Mouse (Mus musculus) liver, embryonic 11.5 days (tissue): ENCODE results near the gene Prps2. TPM values are rescaled to one million over a fixed set of nuclear protein-coding genes. Genes with fewer than 3 reads are reported as not detected.
"Not testable (repeated sequence)": the region's sequence is repeated elsewhere in the genome, so short reads cannot be mapped to it uniquely, and the experiment has no call there.

Source experiments
- ATAC-seq: fragments of 200-750 bp; cut with Nextera tagmentation; replicated peaks from 2 replicates; pipeline ENCODE4 v1.8.0; 2017; ENCODE audit warnings: moderate number of reproducible peaks, mild to moderate bottlenecking, moderate TSS enrichment, moderate library complexity; ENCODE audit not compliant: low FRiP score
- DNase-seq: peaks from one replicate; pipeline ENCODE4 v3.0.0-alpha.2; 2017; ENCODE audit warnings: low spot score
- H3K27ac ChIP-seq: fragments of 300-500 bp; sonication (generic); 2 replicates; pipeline ENCODE4 v1.5.1; 2014; ENCODE audit warnings: mild to moderate bottlenecking, low read depth, low read length, control low read depth
- H3K27me3 ChIP-seq: fragments of 300-500 bp; sonication (generic); replicated peaks from 2 replicates; pipeline ENCODE4 v1.6.1; 2014; ENCODE audit warnings: low read length, mixed read lengths; ENCODE audit not compliant: control insufficient read depth, insufficient read depth
- H3K36me3 ChIP-seq: fragments of 300-500 bp; sonication (generic); 2 replicates; pipeline ENCODE4 v1.6.1; 2014; ENCODE audit warnings: mild to moderate bottlenecking, low read length, moderate library complexity, mixed read lengths; ENCODE audit not compliant: control insufficient read depth, insufficient read depth
- H3K4me1 ChIP-seq: fragments of 300-500 bp; sonication (generic); replicated peaks from 2 replicates; pipeline ENCODE4 v1.6.1; 2014; ENCODE audit warnings: low read length, mixed read lengths; ENCODE audit not compliant: control insufficient read depth, insufficient read depth
- H3K4me2 ChIP-seq: fragments of 300-500 bp; sonication (generic); 2 replicates; pipeline ENCODE4 v1.6.1; 2014; ENCODE audit warnings: mild to moderate bottlenecking, control low read depth, moderate library complexity
- H3K4me3 ChIP-seq: fragments of 300-500 bp; sonication (generic); 2 replicates; pipeline ENCODE4 v1.5.1; 2014; ENCODE audit warnings: low read depth, low read length, control low read depth
- H3K9ac ChIP-seq: fragments of 300-500 bp; sonication (generic); 2 replicates; pipeline ENCODE4 v1.6.1; 2014; ENCODE audit warnings: low read depth, low read length, control low read depth
- H3K9me3 ChIP-seq: fragments of 300-500 bp; sonication (generic); 2 replicates; pipeline ENCODE4 v1.6.1; 2016; ENCODE audit warnings: low read length, inconsistent platforms, mixed read lengths; ENCODE audit not compliant: control insufficient read depth
- WGBS: fragments of 180-500 bp; shearing (Covaris S2); extraction: QIAGEN DNeasy Blood & Tissue Kit; methylation state at CpG from one replicate; pipeline ENCODE4 v1.1.7; 2014; 5-methylcytosine and 5-hydroxymethylcytosine counted together
- polyA plus RNA-seq: library from polyadenylated mRNA; unstranded; fragments of >200 nt; fragmentation: Nextera tagmentation; extraction: Ambion mirVana; gene quantifications from 2 replicates; pipeline ENCODE4 v1.2.1, GENCODE M21; 2014

Gene Prps2
- 25.2 and 25.9 TPM in 2 replicates for polyA plus RNA-seq

- 16% methylated on average over 46 of the region's 47 CpGs for WGBS
- peak within 1 kb of the TSS; percentile 71 for H3K27ac ChIP-seq
- peak within 1 kb of the TSS; percentile 64 for H3K4me2 ChIP-seq
These were observed at the start of gene Prps2 for GRCm38 (mm10) chrX:167382047-167382853. Gene Prps2 (minus strand): TSS chrX:167382749.

GRCm38 (mm10) chrX:167417654-167418053 lies 35.1 kb upstream of the Prps2 start:
- Histone ChIP-seq H3K4me3 (no peak overlapping the region), H3K27me3 (no peaks in the 10 kb centered on the region), H3K27ac (no peak overlapping the region), H3K4me1 (no peaks in the 10 kb centered on the region), H3K36me3 (no peaks in the 10 kb centered on the region), H3K4me2 (no peak overlapping the region), H3K9me3 (no peaks in the 10 kb centered on the region), H3K9ac (no peak overlapping the region)
- WGBS: 60% methylated on average over 1 of the region's 1 CpGs
- no peak for DNase-seq
- ATAC-seq: no peak

More at GRCm38 (mm10) chrX:167382047-167382853, at the start of gene Prps2:
- Histone ChIP-seq H3K4me1 (no peaks in the 10 kb centered on the region; the same call in 1 of the 2 replicates), H3K9me3 (no peaks in the 10 kb centered on the region), H3K4me3 (peak within 1 kb of the TSS; percentile 65), H3K9ac (peak within 1 kb of the TSS; percentile 76), H3K36me3 (no peaks in the 10 kb centered on the region), H3K27me3 (peaks cover 5% of the 10 kb centered on the region)
- ATAC-seq: peak; percentile 91
- peak; percentile 56 for DNase-seq

- ATAC-seq (no peak), DNase-seq (no peak)
- Histone ChIP-seq H3K36me3 (no peaks in the 10 kb centered on the region), H3K4me3 (no peak overlapping the region), H3K27ac (no peak overlapping the region), H3K4me1 (no peaks in the 10 kb centered on the region), H3K4me2 (no peak overlapping the region), H3K27me3 (peaks cover 2% of the 10 kb centered on the region; the same call in 1 of the 2 replicates), H3K9me3 (no peaks in the 10 kb centered on the region), H3K9ac (no peak overlapping the region)
- 67% methylated on average over 3 of the region's 3 CpGs for WGBS
These were observed 12.4 kb upstream of the Prps2 start for GRCm38 (mm10) chrX:167394940-167395339.

- DNase-seq: no peak
- H3K27me3 ChIP-seq: peaks cover 5% of the 10 kb centered on the region
- no peak for ATAC-seq
- H3K27ac ChIP-seq: no peak overlapping the region
- no peaks in the 10 kb centered on the region for H3K9me3 ChIP-seq
- 53% methylated on average over 1 of the region's 1 CpGs for WGBS
- H3K4me2 ChIP-seq: no peak overlapping the region
- H3K36me3 ChIP-seq: no peaks in the 10 kb centered on the region
- no peak overlapping the region for H3K4me3 ChIP-seq
- H3K9ac ChIP-seq: no peak overlapping the region
- H3K4me1 ChIP-seq: no peaks in the 10 kb centered on the region
These were observed 4.1 kb upstream of the Prps2 start for GRCm38 (mm10) chrX:167386647-167387046.

- Histone ChIP-seq H3K4me2 (peak overlapping the region; percentile 64), H3K4me1 (no peaks in the 10 kb centered on the region; the same call in 1 of the 2 replicates), H3K9ac (peak overlapping the region; percentile 76), H3K9me3 (no peaks in the 10 kb centered on the region), H3K36me3 (no peaks in the 10 kb centered on the region), H3K4me3 (peak overlapping the region; percentile 65), H3K27ac (no peak overlapping the region), H3K27me3 (peaks cover 5% of the 10 kb centered on the region)
- ATAC-seq: peak; percentile 66
- 35% methylated on average over 7 of the region's 7 CpGs for WGBS
- no peak for DNase-seq
These were observed 271 bp upstream of the Prps2 start for GRCm38 (mm10) chrX:167382854-167383186.

- Histone ChIP-seq H3K4me3 (peak overlapping the region; percentile 65), H3K27me3 (peaks cover 5% of the 10 kb centered on the region), H3K9me3 (no peaks in the 10 kb centered on the region), H3K36me3 (no peaks in the 10 kb centered on the region), H3K4me1 (no peaks in the 10 kb centered on the region; the same call in 1 of the 2 replicates), H3K4me2 (peak overlapping the region; percentile 64), H3K27ac (no peak overlapping the region), H3K9ac (peak overlapping the region; percentile 76)
- WGBS: 22% methylated on average over 18 of the region's 18 CpGs
- DNase-seq (peak; percentile 39), ATAC-seq (peak; percentile 11)
These were observed 934 bp downstream of the Prps2 start for GRCm38 (mm10) chrX:167381583-167382046.

GRCm38 (mm10) chrX:167380073-167380472 lies 2.5 kb downstream of the Prps2 start:
- H3K9me3 ChIP-seq: no peaks in the 10 kb centered on the region
- H3K4me2 ChIP-seq: no peak overlapping the region
- no peaks in the 10 kb centered on the region for H3K36me3 ChIP-seq
- no peak overlapping the region for H3K9ac ChIP-seq
- H3K4me3 ChIP-seq: no peak overlapping the region
- H3K27me3 ChIP-seq: peaks cover 5% of the 10 kb centered on the region
- ATAC-seq (no peak), DNase-seq (no peak)
- no peak overlapping the region for H3K27ac ChIP-seq
- no peaks in the 10 kb centered on the region; the same call in 1 of the 2 replicates for H3K4me1 ChIP-seq
- 47% methylated on average over 4 of the region's 4 CpGs for WGBS

GRCm38 (mm10) chrX:167361231-167361630 lies 21.3 kb downstream of the Prps2 start:
- not testable (repeated sequence) for H3K4me1 ChIP-seq, ATAC-seq, H3K9ac ChIP-seq, H3K4me2 ChIP-seq, H3K9me3 ChIP-seq, H3K27ac ChIP-seq, H3K36me3 ChIP-seq, DNase-seq, H3K27me3 ChIP-seq, H3K4me3 ChIP-seq
- WGBS: 81% methylated on average over 3 of the region's 3 CpGs

- ATAC-seq: no peak
- Histone ChIP-seq H3K4me3 (no peak overlapping the region), H3K4me1 (no peaks in the 10 kb centered on the region), H3K27me3 (peaks cover 7% of the 10 kb centered on the region; the same call in 1 of the 2 replicates), H3K9me3 (no peaks in the 10 kb centered on the region), H3K27ac (no peak overlapping the region), H3K9ac (no peak overlapping the region), H3K36me3 (peaks cover 3% of the 10 kb centered on the region; the same call in 1 of the 2 replicates), H3K4me2 (no peak overlapping the region)
- DNase-seq: no peak
- 87% methylated on average over 7 of the region's 7 CpGs for WGBS
These were observed 22.8 kb downstream of the Prps2 start for GRCm38 (mm10) chrX:167359704-167360103.
